Mouse (Mus musculus) liver, adult 2 months (tissue): Measurements from ENCODE around the gene Gm13090.

Source experiments
- CTCF ChIP-seq: fragments of 200-500 bp; IDR thresholded peaks from 2 replicates; pipeline ENCODE4 v1.5.1; 2011; ENCODE audit warnings: low read depth, low read length, control low read depth
- POLR2A ChIP-seq: fragments of 200-500 bp; IDR thresholded peaks from 2 replicates; pipeline ENCODE4 v1.6.1; 2011; ENCODE audit warnings: low read length, control low read depth; ENCODE audit not compliant: insufficient read depth; ENCODE audit errors: extremely low read depth

- no peak for TF ChIP-seq CTCF
- TF ChIP-seq POLR2A = no peak
Measured at GRCm38 (mm10) chr4:151074817-151075216, 14.6 kb upstream of the Gm13090 start.
